Mouse (Mus musculus): Measurements from ENCODE around the gene 4930583I09Rik.

4930583I09Rik gene

DNA sequence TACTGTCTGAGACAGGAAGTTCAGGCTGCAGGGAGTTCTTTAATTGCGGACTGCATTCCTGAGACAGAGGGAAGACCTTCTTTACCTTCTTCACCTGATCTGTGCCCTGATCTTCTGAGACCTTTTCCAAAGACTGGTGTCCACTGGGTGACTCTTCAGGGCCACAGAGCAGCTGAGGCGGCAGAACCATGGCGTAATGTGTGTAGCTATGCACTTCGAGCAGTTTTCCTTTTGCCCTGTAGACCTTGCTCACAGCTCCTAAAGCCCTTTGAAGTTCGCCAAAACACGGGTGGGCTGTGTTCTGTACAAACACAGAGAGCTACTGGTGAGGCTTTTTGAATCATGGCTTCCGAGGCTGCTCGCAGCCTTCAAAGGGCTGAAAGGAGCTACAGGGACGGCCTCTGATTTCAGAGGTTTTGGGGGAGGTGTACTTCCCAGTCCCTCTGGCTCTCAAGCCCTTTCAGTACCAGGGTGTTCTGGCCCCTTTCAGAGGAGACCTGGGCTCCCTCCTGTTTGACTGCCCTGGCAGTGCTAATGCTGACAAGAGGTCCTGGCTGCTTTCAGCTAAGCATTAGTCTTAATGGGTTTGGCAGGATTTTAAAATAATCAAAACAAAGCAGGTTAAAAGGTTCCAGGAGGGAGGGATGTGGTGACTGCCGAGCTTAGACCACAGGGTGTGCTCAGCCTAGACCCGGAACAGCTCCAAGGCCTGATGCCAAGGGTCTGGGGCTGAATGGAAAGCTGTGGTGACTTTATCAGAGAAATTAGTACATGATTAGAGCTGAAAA is 33.5 kb downstream of the 4930583I09Rik start:
- DNase-seq (ENCODE audit: low read depth, low spot score), result no peak

DNA sequence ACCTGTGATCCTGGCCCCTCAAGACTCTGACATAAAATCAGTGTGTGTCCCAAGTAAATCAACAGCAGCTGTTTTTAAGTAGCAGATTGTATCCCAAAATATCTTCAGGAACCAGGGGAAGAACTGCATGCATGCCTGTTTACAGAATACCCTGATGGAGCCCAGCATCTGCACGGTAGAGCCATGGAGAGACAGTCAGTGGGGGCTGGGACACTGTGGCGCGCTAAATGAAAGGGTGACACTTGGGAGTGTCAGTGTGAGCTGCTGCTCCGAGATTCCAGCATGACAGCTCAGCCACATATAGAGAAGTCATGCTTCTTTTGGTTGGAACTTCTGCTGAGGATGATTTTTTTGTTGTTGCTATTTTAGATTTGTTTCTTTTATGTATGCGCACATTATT is 43.2 kb downstream of the 4930583I09Rik start:
- DNase-seq (ENCODE audit: low read depth, low spot score), result no peak

DNA sequence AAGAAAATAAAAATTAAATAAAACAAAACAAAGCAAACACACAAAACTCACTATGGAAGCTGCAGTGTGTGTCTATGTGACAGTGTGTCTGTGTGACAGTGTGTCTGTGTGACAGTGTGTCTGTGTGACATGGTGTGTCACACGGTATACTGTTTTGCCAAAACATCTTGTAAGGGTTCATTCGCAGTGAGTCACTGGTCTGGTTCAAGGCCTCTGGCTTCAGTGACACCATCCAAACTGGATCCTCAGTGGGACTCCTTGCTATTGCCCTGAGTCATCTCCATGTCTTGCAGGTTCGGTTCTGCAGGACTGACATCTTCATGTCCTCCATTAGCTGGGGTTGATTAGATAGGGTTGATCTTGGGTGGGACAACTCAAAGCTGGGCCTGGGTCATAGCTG is 43.8 kb downstream of the 4930583I09Rik start:
- no peak for DNase-seq (ENCODE audit: low read depth, low spot score)

DNA sequence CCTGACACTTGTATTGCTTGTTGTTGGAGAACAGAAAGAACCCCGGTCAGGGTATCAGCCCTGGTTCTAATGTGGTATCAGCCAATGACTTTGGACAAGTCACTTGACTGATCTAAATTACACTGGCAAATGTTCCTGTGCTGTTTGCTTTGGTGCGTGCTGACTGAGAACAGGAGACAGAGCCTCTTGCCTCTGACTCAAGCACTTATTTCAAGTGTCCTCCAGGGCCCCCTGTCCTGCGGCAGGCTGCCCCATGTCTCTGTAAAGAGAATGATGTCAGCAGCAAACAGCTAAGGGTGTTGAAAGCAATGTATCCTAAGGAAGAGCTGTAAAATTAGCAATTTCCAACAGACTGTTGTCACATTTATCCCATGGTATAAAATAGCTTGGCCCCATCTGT is 46.7 kb downstream of the 4930583I09Rik start:
- DNase-seq (ENCODE audit: low read depth, low spot score), result no peak

DNA sequence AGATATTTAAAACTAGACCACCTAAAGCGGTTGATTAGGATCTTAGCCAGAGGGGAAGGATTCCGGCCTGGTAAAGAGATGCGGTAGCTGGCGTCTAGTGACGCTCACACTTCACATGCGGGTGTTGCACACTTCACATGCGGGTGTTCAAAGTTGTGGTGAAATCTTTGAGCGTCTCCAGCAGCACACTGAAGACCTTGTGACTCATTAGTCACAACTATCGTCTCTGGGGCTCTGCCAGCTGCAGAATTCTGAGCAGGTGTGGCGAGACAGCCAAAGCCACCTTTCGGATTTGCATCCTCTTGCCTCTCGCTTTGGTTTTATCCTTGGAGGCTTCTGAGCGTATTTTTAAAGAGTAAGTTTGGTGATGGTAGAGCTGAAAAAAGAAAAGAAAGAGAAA is 47.6 kb downstream of the 4930583I09Rik start:
- DNase-seq (ENCODE audit: low read depth, low spot score), result no peak

DNA sequence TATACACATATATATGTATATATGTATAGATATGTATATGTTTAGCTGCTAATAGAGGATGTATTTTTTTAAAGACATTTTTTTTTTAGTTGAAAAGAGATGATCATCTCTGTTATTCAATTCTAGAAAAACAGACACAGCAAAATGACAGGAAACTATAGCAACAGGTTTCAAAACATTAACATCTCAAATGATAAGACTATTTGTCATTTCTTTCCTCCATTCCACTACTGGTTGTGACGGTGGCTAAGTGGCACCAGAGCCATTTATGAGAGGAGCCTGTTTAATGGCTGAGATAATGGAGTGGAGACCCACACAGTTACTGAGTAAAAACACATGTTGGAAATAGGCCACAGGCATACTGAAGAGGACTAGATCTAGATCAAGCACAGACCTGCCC is 49.9 kb downstream of the 4930583I09Rik start:
- DNase-seq (ENCODE audit: low read depth, low spot score), result no peak
